Comparison of ENCODE assay signal across 7 mouse cellular contexts in the genomic region with DNA sequence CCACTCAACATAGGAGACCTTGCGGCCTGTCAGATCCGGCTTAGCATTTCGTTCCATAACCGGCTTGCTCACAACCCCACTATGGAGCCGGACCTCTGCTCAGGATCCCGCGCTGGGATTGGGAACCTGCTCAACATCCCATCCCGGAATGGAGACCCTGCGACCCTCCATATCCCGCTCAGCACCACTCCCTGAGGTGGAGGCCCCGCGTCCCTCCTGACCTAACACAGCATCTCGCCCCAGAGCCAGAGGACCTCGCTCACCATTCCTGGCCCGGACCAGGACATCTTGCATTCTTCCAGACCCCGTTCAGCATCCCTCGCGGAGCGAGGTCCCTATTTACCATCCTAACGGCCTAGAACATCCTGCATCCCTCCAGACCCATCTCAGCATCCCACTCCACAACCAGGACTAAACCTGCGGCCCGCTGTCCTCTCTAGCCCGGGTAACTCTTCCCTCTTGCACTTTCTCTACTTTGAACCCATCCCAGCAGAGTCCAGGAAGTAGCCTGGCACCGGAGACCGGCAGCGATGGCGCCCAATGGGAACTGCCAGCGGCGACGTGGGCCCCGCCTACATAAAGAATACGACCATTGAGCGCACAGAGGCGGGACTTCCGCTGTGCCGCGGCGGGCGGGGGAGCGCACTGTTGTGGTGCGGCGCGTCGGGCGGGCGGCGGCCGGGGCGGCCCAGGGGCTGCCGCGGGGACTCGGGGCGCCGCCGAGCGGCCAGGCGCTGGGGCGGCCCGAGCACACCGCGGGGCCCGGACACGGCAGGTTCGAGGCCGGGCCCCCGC. TPM values are rescaled to one million over a fixed set of nuclear protein-coding genes. Genes with fewer than 3 reads are reported as not detected.
DNase-seq lines count a peak whose midpoint lies in the region; ATAC-seq lines count a peak whose summit lies in the region.

A gene (plus strand): TSS at position 667 of the 795 bp plus-strand sequence.

- H3K4me3 ChIP-seq in embryonic facial prominence, embryonic 10.5 days, result peak within 1 kb of the TSS; percentile 95
- H3K4me3 ChIP-seq in limb, embryonic 10.5 days, result peak within 1 kb of the TSS; percentile 95
- H3K4me3 ChIP-seq in midbrain, embryonic 13.5 days (replicated peaks), result peak within 1 kb of the TSS; percentile 94

- WGBS in embryonic facial prominence, embryonic 10.5 days, result under 1% methylated on average over 66 of the region's 66 CpGs
- WGBS in limb, embryonic 10.5 days, result under 1% methylated on average over 64 of the region's 66 CpGs
- WGBS in midbrain, embryonic 13.5 days, result under 1% methylated on average over 52 of the region's 66 CpGs

- peaks cover 9% of the 10 kb centered on the region for H3K36me3 ChIP-seq in embryonic facial prominence, embryonic 10.5 days (replicated peaks)
- peaks cover 2% of the 10 kb centered on the region for H3K36me3 ChIP-seq in limb, embryonic 10.5 days
- H3K36me3 ChIP-seq in midbrain, embryonic 13.5 days, result peaks cover 2% of the 10 kb centered on the region; the same call in 1 of the 2 replicates

- no peaks in the 10 kb centered on the region for H3K27me3 ChIP-seq in embryonic facial prominence, embryonic 10.5 days (replicated peaks; ENCODE audit: low read depth, poor library complexity, severe bottlenecking)
- no peaks in the 10 kb centered on the region for H3K27me3 ChIP-seq in limb, embryonic 10.5 days (ENCODE audit: low read depth, poor library complexity, severe bottlenecking)
- no peaks in the 10 kb centered on the region for H3K27me3 ChIP-seq in midbrain, embryonic 13.5 days

- DNase-seq in adrenal gland, postnatal 10 days, result peak; percentile 98
- peak; percentile 97 for DNase-seq in embryonic facial prominence, embryonic 10.5 days (ENCODE audit: low spot score)
- DNase-seq in kidney, adult 11 months, result peak; percentile 98
- DNase-seq in limb, embryonic 10.5 days (ENCODE audit: low spot score), result peak; percentile 97
- peak; percentile 91 for DNase-seq in spleen, adult 12 weeks (ENCODE audit: low spot score)

- H3K9ac ChIP-seq in midbrain, embryonic 13.5 days (replicated peaks), result peak within 1 kb of the TSS; percentile 92

- H3K9me3 ChIP-seq in embryonic facial prominence, embryonic 10.5 days, result no peaks in the 10 kb centered on the region
- no peaks in the 10 kb centered on the region for H3K9me3 ChIP-seq in limb, embryonic 10.5 days (replicated peaks)
- no peaks in the 10 kb centered on the region for H3K9me3 ChIP-seq in midbrain, embryonic 13.5 days

- peak; percentile 97 for ATAC-seq in granulocyte monocyte progenitor cell, adult 5-6 weeks (replicated peaks; ENCODE audit: poor library complexity, severe bottlenecking)
- peak; percentile 97 for ATAC-seq in midbrain, embryonic 13.5 days

- H3K4me1 ChIP-seq in embryonic facial prominence, embryonic 10.5 days, result peaks cover 29% of the 10 kb centered on the region
- H3K4me1 ChIP-seq in limb, embryonic 10.5 days, result peaks cover 35% of the 10 kb centered on the region
- H3K4me1 ChIP-seq in midbrain, embryonic 13.5 days (replicated peaks), result peaks cover 42% of the 10 kb centered on the region

- H3K4me2 ChIP-seq in midbrain, embryonic 13.5 days (replicated peaks), result peak within 1 kb of the TSS; percentile 98

- H3K27ac ChIP-seq in embryonic facial prominence, embryonic 10.5 days (replicated peaks), result peak within 1 kb of the TSS; percentile 89
- H3K27ac ChIP-seq in limb, embryonic 10.5 days, result peak within 1 kb of the TSS; percentile 92
- H3K27ac ChIP-seq in midbrain, embryonic 13.5 days, result peak within 1 kb of the TSS; percentile 72

RNA-seq across cellular contexts. Expression of the gene that starts here (rescaled TPM):
- 10 to 100 TPM; 36.4 to 36.6 TPM for total RNA-seq in adrenal gland, postnatal 10 days (2021)
- 12.3 and 13.2 TPM in 2 replicates for polyA plus RNA-seq in embryonic facial prominence, embryonic 10.5 days (2016; fragmentation: Nextera tagmentation; extraction: Ambion mirVana)
- total RNA-seq in granulocyte monocyte progenitor cell, adult 5-6 weeks (2014; fragmentation: Nextera tagmentation), result 9.7 and 14.0 TPM in 2 replicates
- 13.3 and 21.9 TPM in 2 replicates for total RNA-seq in granulocyte monocyte progenitor cell, adult 5-6 weeks (2017)
- 11.2 and 12.4 TPM in 2 replicates for polyA plus RNA-seq in limb, embryonic 10.5 days (2016; fragmentation: Nextera tagmentation; extraction: Ambion mirVana)
- polyA plus RNA-seq in midbrain, embryonic 13.5 days (2015; fragmentation: Nextera tagmentation; extraction: Ambion mirVana), result 8.9 and 9.8 TPM in 2 replicates

Comparison
In these comparisons a context has a peak if more than half of its experiments do, and no peak if none do; other contexts are left out.
1. Peak in every context shown above with its lines: DNase-seq, ATAC-seq, H3K4me3 ChIP-seq and H3K27ac ChIP-seq.